Mouse (Mus musculus) cerebellum, adult 2 months (tissue): Measurements from ENCODE around the gene Nthl1.

Experiments used
- CTCF ChIP-seq: fragments of 200-500 bp; IDR thresholded peaks from 2 replicates; pipeline ENCODE4 v1.5.1; 2011; ENCODE audit warnings: low read depth, mild to moderate bottlenecking, control low read depth, low read length, moderate library complexity, borderline replicate concordance; ENCODE audit not compliant: insufficient read depth
- POLR2A ChIP-seq: fragments of 200-500 bp; IDR thresholded peaks from 2 replicates; pipeline ENCODE4 v1.6.1; 2011; ENCODE audit warnings: low read length, control low read depth, borderline replicate concordance; ENCODE audit not compliant: insufficient read depth

GRCm38 (mm10) chr17:24650070-24650616 is 17.7 kb downstream of the Nthl1 start, which contains the start of gene Slc9a3r2:
- no peak for TF ChIP-seq CTCF
- peak; percentile 67 for TF ChIP-seq POLR2A
